Mouse (Mus musculus): ENCODE measurements around the gene Gm37240. TPM values are rescaled to one million over a fixed set of nuclear protein-coding genes. Genes with fewer than 3 reads are reported as not detected.

Gene Gm37240
- total RNA-seq, 4 experiments from 2014 or later, result 1.8 to 2.0 TPM; not detected in 2

GRCm38 (mm10) chr3:84974193-84974592 lies 913.1 kb downstream of the Gm37240 start:
- no peak for DNase-seq (ENCODE audit: low spot score in 2 of 2)

DNA sequence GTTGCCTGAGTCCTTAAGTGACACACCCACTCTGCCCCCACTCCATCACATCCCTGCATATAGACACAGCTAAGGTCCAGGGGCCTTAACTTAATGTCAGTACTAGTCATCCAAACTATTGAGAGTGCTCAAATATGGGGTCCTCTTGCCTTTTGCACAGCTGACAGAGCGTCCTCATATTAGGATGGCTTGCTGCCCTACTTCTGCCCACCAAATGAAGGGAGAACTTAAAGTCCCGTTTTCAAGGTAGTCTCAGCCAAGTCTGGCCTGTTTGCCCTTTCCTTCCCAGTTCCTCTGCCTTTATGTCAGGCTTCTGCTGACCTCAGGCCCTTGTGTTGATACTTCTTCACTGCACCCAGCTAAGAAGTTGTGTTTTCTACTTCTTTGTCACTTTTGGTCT lies 914.4 kb downstream of the Gm37240 start:
- no peak for DNase-seq (ENCODE audit: low spot score in 2 of 2)

- DNase-seq (ENCODE audit: low spot score in 2 of 2), result no peak
Observed at GRCm38 (mm10) chr3:84971561-84971960, 915.8 kb downstream of the Gm37240 start.

DNA sequence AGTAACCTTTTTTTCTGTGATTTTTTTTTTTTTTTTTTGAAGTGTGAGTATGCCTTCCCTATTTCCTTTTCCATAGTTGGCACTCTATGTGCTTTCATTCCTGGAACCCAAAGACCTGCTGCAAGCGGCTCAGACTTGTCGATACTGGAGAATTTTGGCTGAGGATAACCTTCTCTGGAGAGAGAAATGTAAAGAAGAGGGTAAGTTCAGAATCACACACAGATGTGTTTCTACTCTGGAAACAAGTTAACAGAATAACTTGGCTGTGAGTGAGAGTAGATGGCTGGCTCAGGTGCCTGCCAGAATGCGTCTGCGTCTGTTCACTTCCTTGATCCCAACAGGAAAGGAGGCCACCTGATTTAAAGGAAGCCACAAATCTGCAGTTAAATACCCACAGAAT lies 920.0 kb downstream of the Gm37240 start:
- DNase-seq (ENCODE audit: low spot score in 2 of 2), result no peak

DNA sequence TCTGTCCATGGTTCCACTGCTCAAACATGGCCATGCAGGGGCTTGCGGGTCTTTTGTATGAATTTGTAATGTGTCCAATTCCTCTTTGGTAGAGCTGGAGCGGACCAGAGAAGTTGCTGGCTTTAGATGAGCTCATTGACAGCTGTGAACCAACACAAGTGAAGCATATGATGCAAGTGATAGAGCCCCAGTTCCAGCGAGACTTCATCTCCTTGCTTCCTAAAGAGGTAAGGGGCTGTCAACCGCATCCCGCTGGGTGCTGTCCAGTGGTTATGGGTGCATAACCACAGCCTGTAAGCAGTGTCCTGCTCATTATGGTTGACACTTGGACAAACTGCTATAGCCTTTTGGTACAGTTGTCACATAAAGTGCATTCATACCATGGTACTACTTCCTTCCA lies 922.2 kb downstream of the Gm37240 start:
- DNase-seq (ENCODE audit: low spot score in 2 of 2), result no peak

DNA sequence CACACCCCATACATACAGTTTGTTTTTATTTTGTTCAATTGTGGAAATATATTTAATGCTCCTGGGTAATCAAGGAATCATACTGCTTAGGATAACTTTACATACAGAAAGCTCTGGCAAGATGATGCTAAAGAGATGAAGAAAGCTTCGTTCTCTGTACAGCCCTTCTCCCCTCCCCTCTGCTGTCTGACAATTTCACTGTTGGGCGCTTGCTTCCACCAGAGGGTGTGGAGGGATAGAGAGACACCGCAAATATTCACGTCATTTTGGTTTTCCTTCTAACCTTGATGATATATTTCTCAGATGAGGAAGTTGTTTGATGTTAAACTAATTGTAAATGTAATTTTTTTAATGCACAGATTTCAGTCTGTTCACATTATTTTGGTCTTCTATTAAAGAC lies 931.5 kb downstream of the Gm37240 start:
- no peak for DNase-seq (ENCODE audit: low spot score in 2 of 2)

GRCm38 (mm10) chr3:84955011-84955775 lies 932.1 kb downstream of the Gm37240 start:
- DNase-seq (ENCODE audit: low spot score in 2 of 2), result no peak

DNA sequence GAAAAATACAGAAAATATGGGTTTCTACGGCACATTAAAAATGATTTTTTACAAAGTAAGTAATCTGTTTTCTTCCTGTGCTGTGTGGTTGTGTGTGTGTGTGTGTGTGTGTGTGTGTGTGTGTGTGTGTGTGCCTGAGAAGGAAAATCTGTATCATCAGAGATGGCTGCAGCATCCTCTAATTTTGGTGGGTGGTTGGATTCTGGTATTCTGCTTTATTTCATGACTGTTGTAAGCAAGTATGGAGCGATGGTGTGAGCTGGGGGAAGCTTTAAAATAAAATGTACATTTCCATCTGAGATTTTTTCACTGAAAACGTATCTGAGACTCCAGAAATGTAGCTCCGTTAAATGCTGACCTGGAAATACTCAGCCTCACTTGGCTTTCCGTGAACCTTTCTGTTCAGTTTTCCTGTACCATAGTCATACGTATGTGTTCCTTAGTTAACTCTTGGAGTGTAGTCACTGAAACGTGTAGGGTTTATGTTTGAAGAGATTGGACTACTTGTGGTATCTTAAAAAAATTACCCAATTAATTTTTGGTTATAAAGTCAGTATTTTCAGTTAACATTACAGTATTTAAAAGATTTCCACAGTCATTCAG lies 934.6 kb downstream of the Gm37240 start:
- DNase-seq (ENCODE audit: low spot score in 2 of 2), result no peak

DNA sequence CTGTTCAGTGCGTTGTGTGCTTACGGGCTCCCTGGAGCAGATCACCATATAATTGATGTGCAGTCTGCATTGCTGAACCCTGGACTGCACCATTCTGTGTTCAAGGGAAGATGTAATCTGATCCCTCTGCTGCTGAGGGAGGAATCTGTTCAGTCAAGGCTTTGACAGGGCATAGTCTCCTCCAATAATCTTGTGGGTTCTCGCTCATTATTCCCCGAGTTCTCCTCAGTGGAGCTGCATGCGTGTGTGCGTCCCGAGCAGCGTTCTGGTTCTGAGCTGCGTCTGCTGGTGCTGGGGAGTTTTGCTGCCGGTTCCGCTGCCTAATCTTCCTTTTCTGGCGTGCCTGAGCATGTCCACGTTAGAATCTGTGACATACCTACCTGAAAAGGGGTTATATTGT lies 935.2 kb downstream of the Gm37240 start:
- DNase-seq (ENCODE audit: low spot score in 2 of 2), result peak; percentile 80 to 86

DNA sequence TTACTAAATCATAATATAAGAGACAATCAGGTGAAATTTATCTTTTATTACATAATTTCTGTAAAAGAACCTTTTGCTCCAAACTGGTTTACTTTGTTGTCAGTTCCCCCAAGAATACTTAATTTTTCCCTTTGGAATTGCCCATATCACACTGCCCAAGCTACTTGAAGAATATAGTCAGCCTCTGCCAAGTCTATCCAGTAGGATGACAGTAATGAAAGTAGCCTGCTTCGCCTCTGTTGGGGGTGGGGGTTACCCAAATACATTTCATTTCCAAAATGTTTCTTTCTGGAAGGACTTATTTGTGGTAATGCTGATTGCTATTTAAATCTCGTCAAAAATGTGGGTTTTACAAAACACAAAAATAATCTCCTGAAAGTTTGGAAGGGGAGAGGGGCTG lies 935.6 kb downstream of the Gm37240 start:
- DNase-seq (ENCODE audit: low spot score in 2 of 2), result peak in 1 of 2 experiments; percentile 33

- no peak for DNase-seq (ENCODE audit: low spot score in 2 of 2)
Observed at GRCm38 (mm10) chr3:84949387-84949786, 937.9 kb downstream of the Gm37240 start.

DNA sequence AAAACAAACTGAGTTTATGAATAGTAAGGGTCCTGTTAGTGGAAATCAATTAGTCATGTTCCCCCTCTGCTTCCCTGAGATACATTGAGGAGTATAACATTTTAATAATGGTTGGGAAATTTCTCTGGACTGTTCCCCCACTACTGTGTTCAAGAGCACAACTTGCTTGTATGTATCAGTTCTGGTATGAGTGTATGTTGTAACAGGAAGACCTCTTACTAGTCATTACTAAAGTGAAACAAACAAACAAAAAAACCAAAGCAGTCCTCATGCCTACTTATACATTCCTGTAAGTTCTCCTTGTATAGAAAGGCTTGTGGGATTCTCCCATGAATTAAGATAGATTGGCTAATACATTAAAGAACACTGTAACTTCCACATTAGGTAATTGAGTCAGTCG lies 940.9 kb downstream of the Gm37240 start:
- no peak for DNase-seq (ENCODE audit: low spot score in 2 of 2)

DNA sequence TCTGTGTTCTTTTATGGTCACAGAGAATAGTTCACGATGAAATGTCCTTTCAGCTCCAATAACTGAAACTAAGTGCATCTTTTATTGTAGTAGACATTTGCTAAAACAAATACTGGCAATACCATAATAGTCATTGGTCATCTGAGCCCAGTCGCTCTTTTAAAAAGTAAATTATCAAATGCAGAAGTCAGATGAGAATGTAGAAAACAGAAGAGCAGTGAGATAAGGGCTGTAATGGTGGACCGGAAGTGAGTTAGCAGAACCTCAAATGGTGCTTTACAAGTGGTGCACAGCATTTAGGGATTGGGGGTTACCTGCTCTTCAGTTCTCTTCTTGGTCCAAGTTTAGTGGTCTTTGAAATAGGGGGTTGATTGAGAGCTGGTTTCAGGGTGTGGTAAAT lies 942.4 kb downstream of the Gm37240 start:
- no peak for DNase-seq (ENCODE audit: low spot score in 2 of 2)

GRCm38 (mm10) chr3:84937360-84938355 lies 949.7 kb downstream of the Gm37240 start:
- DNase-seq (ENCODE audit: low spot score in 2 of 2), result peak; percentile 47 to 65

DNA sequence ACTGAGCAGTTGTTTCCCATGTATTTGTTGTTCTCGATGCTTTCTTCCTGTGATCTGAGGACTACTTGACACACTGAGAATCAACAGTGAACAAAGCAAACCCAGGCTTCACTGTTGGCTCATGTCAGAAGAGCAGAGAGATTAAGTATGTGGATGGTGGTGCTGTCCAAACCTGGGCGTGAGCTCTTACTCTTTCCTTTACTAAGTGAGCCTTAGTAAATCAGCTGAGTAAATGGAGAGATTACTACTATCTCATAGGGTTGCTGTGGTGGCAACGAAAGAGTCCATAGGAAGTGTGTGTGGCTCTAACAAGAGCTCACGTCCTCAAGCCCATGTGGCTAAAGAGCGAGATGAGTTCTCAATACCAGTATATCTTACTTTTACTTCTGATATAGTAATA lies 950.4 kb downstream of the Gm37240 start:
- no peak for DNase-seq (ENCODE audit: low spot score in 2 of 2)

- no peak for DNase-seq (ENCODE audit: low spot score in 2 of 2)
Observed at GRCm38 (mm10) chr3:84936252-84936651, 951.1 kb downstream of the Gm37240 start.

DNA sequence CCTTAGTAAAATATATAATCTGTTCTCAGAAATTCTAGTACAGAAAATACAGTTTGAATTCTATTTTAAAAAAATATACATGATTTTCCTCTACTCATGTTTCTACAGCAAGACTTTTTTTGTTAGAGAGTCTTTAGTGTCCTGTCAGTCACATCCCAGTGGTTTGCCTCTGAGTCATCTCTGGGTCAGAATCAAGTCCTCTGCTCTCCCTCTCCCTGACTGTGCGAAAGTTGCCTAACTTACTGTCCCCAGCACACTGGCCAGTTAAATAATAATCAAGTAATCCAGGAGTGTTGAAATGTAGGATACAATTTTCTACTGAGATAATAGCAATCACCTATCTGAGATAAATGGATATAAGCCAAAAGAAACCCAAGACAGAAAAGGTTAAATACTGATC lies 951.6 kb downstream of the Gm37240 start:
- no peak for DNase-seq (ENCODE audit: low spot score in 2 of 2)

DNA sequence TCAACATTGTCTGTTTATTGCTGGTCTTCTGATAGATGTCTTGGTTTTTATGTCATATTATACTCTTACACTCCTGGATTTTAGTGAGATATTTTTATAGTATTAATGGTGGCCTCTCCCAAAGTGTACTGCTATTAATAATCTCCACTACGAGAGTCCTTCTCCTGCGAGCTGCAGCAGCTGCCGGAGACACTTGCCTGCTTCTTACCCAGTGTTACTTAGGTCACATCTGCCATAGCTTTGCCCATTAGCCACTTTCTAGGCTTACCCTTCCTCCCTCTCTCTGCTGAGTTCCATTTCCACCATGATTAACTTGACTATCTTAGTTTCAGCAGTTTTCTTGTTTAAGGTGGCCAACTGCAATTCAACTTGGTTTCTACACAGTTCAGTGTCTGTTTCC lies 956.6 kb downstream of the Gm37240 start:
- DNase-seq (ENCODE audit: low spot score in 2 of 2), result no peak

- DNase-seq (ENCODE audit: low spot score in 2 of 2), result no peak
Observed at GRCm38 (mm10) chr3:84929171-84929570, 958.1 kb downstream of the Gm37240 start.

- no peak for DNase-seq (ENCODE audit: low spot score in 2 of 2)
Observed at GRCm38 (mm10) chr3:84927901-84928300, 959.4 kb downstream of the Gm37240 start.

DNA sequence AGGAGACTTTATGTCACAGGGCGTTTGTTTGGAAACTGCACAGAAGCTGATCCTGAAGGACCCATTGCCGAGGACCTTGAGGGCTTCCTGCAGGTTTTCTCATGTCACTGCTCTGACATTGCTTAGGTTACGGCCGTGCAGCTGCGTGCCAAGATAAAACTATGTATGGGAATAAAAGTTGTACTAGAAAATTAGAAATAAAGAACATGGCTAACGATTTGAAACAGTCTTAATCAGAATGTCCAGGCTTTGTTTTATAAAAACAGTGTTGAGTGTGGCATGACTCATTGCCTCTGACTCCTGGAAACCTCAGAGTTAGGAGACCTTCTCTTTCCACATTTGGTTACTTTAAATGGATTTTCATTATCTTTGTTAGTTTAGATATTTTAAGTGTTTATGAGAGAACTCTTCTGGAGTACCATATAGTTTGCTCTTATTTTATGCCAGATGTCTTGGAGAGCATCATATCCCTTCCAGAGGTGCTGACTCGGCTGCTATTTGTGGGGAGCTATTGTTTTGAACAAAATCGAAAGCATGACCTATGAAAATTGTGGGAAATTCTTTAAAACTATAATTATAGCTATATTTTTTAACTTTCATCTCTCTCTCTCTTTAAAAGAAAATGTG lies 960.0 kb downstream of the Gm37240 start:
- no peak for DNase-seq (ENCODE audit: low spot score in 2 of 2)
